Mouse (Mus musculus) heart, postnatal 0 days (tissue): ENCODE measurements around the gene Tbxas1.

Experiments used
- CTCF ChIP-seq: IDR thresholded peaks from 2 replicates; pipeline ENCODE4 v1.5.1; 2016; ENCODE audit warnings: antibody characterized with exemption, control low read depth, low read depth
- EP300 ChIP-seq: IDR thresholded peaks from 2 replicates; pipeline ENCODE4 v1.6.1; 2016; ENCODE audit warnings: antibody characterized with exemption, low read depth

DNA sequence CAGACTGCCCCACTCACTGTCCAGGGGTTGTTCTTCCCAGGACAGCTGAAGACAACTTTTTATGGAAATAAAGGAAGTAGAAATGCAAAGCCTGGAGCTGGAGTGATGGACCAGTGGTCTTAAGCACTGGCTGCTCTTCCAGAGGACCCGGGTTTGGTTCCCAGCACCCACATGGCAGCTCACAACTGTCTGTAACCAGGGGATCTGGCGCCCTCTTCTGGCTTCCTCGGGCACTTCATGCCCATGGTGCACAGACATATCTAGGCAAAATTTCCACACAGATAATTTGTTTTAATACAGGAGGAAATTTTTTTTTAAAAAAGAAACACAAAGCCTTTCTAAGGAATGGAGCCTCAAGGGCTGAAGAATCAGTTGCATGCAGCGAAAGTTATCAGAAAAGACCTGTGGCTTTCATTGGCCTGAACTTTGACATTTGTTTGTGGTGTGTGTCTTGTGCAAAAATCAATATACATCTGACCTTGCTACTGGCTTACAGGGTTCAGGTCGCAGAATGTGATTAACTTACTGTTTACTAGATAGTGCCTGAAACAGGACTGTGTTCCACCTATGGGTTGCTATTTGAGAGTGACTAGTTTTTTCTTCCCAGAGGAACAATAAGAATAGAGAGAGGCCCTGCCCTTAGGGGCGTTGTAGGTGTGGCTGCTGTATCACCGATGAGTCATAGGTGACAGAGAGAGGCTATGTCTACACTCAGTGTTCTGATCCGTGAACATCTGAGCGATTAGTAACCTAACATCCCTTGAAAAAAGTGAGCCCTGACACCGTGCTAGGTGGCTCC lies 138.0 kb downstream of the Tbxas1 start:
- no peak for TF ChIP-seq CTCF
- TF ChIP-seq EP300 = no peak
